Mouse (Mus musculus) neural tube, embryonic 11.5 days (tissue): ENCODE data around the gene Vwa2. TPM values are rescaled to one million over a fixed set of nuclear protein-coding genes. Genes with fewer than 3 reads are reported as not detected.

Experiments used
- ATAC-seq: fragments of 200-750 bp; cut with Nextera tagmentation; 2 replicates; pipeline ENCODE4 v1.8.0; 2017; ENCODE audit warnings: moderate number of reproducible peaks, mild to moderate bottlenecking, moderate TSS enrichment, moderate library complexity; ENCODE audit not compliant: insufficient read depth, low FRiP score, low TSS enrichment
- DNase-seq: peaks from one replicate; pipeline ENCODE4 v3.0.0-alpha.2; 2015; ENCODE audit warnings: low spot score
- H3K27ac ChIP-seq: fragments of 300-500 bp; sonication (generic); 2 replicates; pipeline ENCODE4 v1.5.1; 2014; ENCODE audit warnings: low read depth, mild to moderate bottlenecking, low read length
- H3K27me3 ChIP-seq: fragments of 300-500 bp; sonication (generic); 2 replicates; pipeline ENCODE4 v1.6.1; 2014; ENCODE audit warnings: mild to moderate bottlenecking, low read length, mixed read lengths; ENCODE audit not compliant: control insufficient read depth, insufficient read depth
- H3K36me3 ChIP-seq: fragments of 300-500 bp; sonication (generic); 2 replicates; pipeline ENCODE4 v1.6.1; 2014; ENCODE audit warnings: mild to moderate bottlenecking, low read length, moderate library complexity, mixed read lengths; ENCODE audit not compliant: control insufficient read depth, insufficient read depth
- H3K4me1 ChIP-seq: fragments of 300-500 bp; sonication (generic); 2 replicates; pipeline ENCODE4 v1.6.1; 2014; ENCODE audit warnings: low read length, mixed read lengths; ENCODE audit not compliant: control insufficient read depth, insufficient read depth
- H3K4me2 ChIP-seq: fragments of 300-500 bp; sonication (generic); 2 replicates; pipeline ENCODE4 v1.6.1; 2014; ENCODE audit warnings: low read depth, mild to moderate bottlenecking, moderate library complexity
- H3K4me3 ChIP-seq: fragments of 300-500 bp; sonication (generic); 2 replicates; pipeline ENCODE4 v1.5.1; 2014; ENCODE audit warnings: low read depth, low read length
- H3K9ac ChIP-seq: fragments of 300-500 bp; sonication (generic); 2 replicates; pipeline ENCODE4 v1.6.1; 2014; ENCODE audit warnings: mild to moderate bottlenecking, low read length
- H3K9me3 ChIP-seq: fragments of 300-500 bp; sonication (generic); 2 replicates; pipeline ENCODE4 v1.6.1; 2016; ENCODE audit warnings: low read length; ENCODE audit not compliant: control insufficient read depth
- WGBS: fragments of 180-500 bp; shearing (Covaris S2); extraction: QIAGEN DNeasy Blood & Tissue Kit; methylation state at CpG from one replicate; pipeline ENCODE4 v1.1.7; 2014; 5-methylcytosine and 5-hydroxymethylcytosine counted together
- polyA plus RNA-seq: library from polyadenylated mRNA; unstranded; fragments of >200 nt; fragmentation: Nextera tagmentation; extraction: Ambion mirVana; gene quantifications from 2 replicates; pipeline ENCODE4 v1.2.1, GENCODE M21; 2014

Vwa2 gene
- polyA plus RNA-seq, 1 experiment from 2014 or later = 0.62 TPM

- Histone ChIP-seq H3K4me1 (no peaks in the 10 kb centered on the region), H3K9ac (no peak overlapping the region), H3K4me3 (no peak overlapping the region), H3K36me3 (no peaks in the 10 kb centered on the region), H3K4me2 (no peak overlapping the region), H3K9me3 (no peaks in the 10 kb centered on the region), H3K27me3 (no peaks in the 10 kb centered on the region), H3K27ac (no peak overlapping the region)
- ATAC-seq (no peak), DNase-seq (no peak)
- 64% methylated on average over 6 of the region's 6 CpGs for WGBS
Observed at GRCm38 (mm10) chr19:56958582-56959021, 84.6 kb downstream of the Vwa2 start.

GRCm38 (mm10) chr19:56959057-56959456 is 85.0 kb downstream of the Vwa2 start:
- H3K9me3 ChIP-seq = no peaks in the 10 kb centered on the region
- WGBS = 85% methylated on average over 2 of the region's 2 CpGs
- no peak for ATAC-seq

GRCm38 (mm10) chr19:56959601-56960000 is 85.6 kb downstream of the Vwa2 start:
- no peak overlapping the region for H3K27ac ChIP-seq
- no peak overlapping the region for H3K4me3 ChIP-seq
- 64% methylated on average over 3 of the region's 3 CpGs for WGBS
- no peaks in the 10 kb centered on the region for H3K4me1 ChIP-seq
- H3K9ac ChIP-seq = no peak overlapping the region
- no peak overlapping the region for H3K4me2 ChIP-seq
- H3K36me3 ChIP-seq = no peaks in the 10 kb centered on the region
- DNase-seq (no peak), ATAC-seq (no peak)
- no peaks in the 10 kb centered on the region for H3K9me3 ChIP-seq
- H3K27me3 ChIP-seq = no peaks in the 10 kb centered on the region

More at GRCm38 (mm10) chr19:56959057-56959456, 85.0 kb downstream of the Vwa2 start:
- Histone ChIP-seq H3K4me3 (no peak overlapping the region), H3K4me1 (no peaks in the 10 kb centered on the region), H3K27me3 (no peaks in the 10 kb centered on the region), H3K4me2 (no peak overlapping the region), H3K36me3 (no peaks in the 10 kb centered on the region), H3K9ac (no peak overlapping the region), H3K27ac (no peak overlapping the region)
- DNase-seq = no peak

Other genes starting within 250 kb of the Vwa2 start
- gene Adrb1, start 152.1 kb upstream of the Vwa2 start, polyA plus RNA-seq = 0.20 and 0.31 TPM in 2 replicates
- 21.2 and 21.9 TPM in 2 replicates for gene Ccdc186, start 52.1 kb upstream of the Vwa2 start, polyA plus RNA-seq
- gene Tdrd1, start 48.0 kb upstream of the Vwa2 start, polyA plus RNA-seq = 0.88 and 0.97 TPM in 2 replicates
- 9.3 and 11.4 TPM in 2 replicates for gene Afap1l2, start 134.0 kb downstream of the Vwa2 start, polyA plus RNA-seq